Mouse (Mus musculus): ENCODE data around the gene Olfr315.
"Not testable (repeated sequence)": the region's sequence is repeated elsewhere in the genome, so short reads cannot be mapped to it uniquely, and the experiment has no call there.

Gene Olfr315

DNA sequence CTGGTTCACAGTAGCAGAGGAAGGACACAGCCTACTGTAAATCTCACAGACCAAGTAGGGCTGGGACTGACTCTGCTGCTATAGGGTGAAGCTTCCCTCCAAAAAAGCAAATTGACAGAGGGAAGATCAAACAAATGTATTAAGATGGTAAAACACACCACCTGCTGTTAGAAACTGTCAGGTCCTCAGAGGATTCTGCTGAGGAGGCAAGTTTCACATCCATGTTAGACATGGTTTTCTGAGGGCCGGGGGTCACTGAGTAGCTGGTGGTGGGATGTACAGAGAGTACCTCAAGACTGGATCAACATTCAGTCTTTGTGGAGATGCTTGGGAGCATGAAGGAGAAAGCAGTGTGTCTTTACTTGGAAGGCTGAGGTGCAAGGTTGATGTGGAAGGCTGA, 42.7 kb downstream of the Olfr315 start:
- no peak for DNase-seq (ENCODE audit: low read depth, low spot score)

DNA sequence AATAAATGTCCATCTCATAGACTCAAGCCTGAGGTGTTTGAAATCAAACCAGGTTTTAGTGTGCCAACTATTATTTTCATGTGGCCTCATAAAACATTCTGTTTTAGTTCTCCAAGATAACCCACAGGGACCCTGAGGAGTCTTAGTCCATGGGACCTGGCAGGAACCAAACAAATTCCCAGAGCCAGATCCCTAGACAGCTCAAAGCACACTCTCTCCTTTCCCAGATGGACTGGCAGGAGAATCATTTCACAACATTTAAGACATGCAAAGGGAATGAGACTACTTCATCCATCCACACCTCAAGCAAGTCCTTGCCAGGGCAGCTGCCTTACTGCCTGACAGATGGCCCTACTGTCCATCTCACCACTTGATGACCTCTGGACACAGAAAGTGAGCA, 55.9 kb downstream of the Olfr315 start, which contains the start of gene Olfr312:
Gene Olfr312, plus strand, starts transcription at position 301 of the 400 bp plus-strand sequence.
- not testable (repeated sequence) for DNase-seq (ENCODE audit: low read depth, low spot score)

DNA sequence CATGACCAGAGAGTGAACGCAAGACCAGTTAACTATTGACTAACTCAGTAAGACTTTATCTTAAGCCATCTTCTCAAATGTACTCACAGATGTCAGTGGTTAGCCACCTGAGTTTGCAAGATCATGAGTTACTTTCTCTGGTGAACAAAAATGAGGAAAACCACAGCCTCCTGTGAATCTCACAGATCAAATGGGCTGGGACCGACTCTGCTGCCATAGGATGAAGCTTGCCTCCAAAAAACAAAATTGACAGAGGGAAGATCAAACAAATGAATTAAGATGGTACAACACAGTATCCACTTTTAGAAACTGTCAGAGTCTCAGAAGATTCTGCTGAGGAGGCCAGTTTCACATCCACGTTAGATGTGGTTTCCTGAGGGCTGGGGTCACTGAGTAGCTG, 56.8 kb downstream of the Olfr315 start:
- no peak for DNase-seq (ENCODE audit: low read depth, low spot score)

Measured in telencephalon, adult 2 months (tissue).